Mouse (Mus musculus): ENCODE results near the gene Mcm8.

Gene Mcm8

DNA sequence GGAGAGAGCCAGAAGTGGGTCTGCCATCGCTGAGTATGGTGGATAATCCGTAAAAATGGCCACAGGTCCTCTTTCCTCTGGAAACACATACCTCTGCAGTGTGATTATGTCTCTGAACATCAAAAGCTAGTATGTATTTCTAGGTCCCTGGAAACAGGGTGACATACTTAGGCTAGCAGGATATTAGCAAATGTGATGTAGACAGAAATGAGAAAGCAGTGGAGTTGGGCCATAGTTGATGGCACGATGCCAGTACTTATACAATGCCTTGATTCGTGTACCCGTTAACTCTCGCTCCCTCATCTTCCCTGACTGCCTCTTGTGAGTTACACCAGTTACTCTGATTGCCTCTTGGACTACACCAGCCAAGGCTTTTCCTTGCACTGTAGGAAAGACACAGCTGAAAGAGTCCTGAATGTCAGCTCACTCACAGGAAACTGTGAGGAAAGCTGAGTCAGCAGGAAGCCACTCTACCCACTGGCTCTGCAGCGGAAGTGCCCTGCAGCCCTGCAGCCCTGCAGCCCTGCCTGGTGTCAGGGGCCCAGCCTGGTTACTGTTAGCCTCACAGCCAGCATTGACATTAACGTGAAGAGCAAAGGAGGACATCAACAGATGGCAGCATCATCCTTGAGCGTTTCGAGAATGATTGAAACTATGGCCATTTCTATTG, 57.9 kb downstream of the Mcm8 start:
- no peak for DNase-seq (ENCODE audit: low spot score in 2 of 2)

- DNase-seq (ENCODE audit: low spot score in 2 of 2), result no peak
Measured at GRCm38 (mm10) chr2:132876991-132877390, 61.0 kb downstream of the Mcm8 start.

DNA sequence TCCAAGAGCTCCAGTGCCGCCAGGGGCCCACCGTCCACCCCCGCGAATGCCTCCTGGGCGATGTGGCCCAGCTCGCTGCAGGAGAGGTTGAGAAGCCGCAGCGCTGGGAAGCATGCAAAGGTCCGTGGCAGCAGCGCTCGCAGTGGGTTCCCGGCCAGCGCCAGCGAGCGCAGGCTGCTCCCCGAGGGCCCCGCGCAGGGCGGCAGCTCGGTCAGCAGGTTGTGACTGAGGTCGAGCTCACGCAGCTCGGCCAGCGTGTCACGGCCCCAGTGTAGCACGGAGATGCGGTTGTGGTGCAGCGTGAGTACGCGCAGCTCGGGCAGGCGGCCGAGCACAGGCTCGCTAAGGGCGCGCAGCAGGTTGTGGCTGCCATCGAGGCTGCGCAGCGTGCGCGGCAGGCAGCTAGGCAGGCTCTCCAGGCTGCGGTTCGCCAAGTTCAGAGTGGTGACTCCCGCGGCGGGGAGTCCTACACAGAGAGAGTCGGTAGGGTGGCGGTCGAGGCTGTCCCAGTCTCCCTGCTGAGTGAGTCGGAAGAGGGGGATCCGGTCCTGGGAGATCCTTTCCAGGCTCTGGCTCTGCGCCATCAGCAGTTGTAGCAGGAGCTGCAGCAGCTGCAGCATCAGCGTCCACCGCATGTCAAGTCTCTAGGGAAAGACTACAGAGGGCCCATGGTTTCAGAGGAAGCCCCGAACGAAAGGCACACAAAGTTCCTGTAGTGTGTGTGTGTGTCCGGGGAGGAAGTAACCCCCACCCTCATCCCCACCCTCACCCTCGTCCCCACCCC, 63.5 kb downstream of the Mcm8 start:
- peak; percentile 8 to 18 for DNase-seq (ENCODE audit: low spot score in 2 of 2)

- no peak for DNase-seq (ENCODE audit: low spot score in 2 of 2)
Measured at GRCm38 (mm10) chr2:132880844-132881645, 65.1 kb downstream of the Mcm8 start, which contains the start of gene Lrrn4. Gene Lrrn4 (minus strand): TSS chr2:132880891.

- no peak for DNase-seq (ENCODE audit: low spot score in 2 of 2)
Measured at GRCm38 (mm10) chr2:132884303-132884967, 68.5 kb downstream of the Mcm8 start.

DNA sequence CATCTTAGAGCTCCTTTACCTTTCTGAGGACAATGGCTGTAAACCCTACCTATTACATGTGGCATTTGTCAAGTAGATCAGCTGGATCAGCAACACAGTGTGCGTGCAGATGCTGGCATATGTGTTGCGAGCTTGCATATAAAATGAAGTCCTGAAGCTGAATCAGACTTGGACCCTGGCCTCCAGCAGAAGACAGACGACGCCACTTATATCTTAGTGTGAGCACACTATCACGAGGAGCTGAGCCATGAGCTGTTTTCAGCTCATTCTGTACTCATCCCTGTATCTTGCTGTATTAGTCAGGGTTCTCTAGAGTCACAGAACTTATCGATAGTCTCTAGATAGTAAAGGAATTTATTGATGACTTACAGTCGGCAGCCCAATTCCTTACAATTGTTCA, 69.4 kb downstream of the Mcm8 start:
- DNase-seq (ENCODE audit: low spot score in 2 of 2), result no peak

Measured in spleen, postnatal 36 days (tissue).